Mouse (Mus musculus) ES-Bruce4 (cell line): ENCODE results near the gene Cdh10.

ENCODE experiments used
- CTCF ChIP-seq: IDR thresholded peaks from one replicate; pipeline ENCODE4 v1.8.1; 2011; ENCODE audit warnings: low read depth, low read length
- EP300 ChIP-seq: IDR thresholded peaks from 2 replicates; pipeline ENCODE4 v1.6.1; 2011; ENCODE audit warnings: low read depth, low read length; ENCODE audit not compliant: insufficient read depth
- POLR2A ChIP-seq: IDR thresholded peaks from one replicate; pipeline ENCODE4 v1.8.1; 2011; ENCODE audit warnings: low read length; ENCODE audit not compliant: insufficient read depth

DNA sequence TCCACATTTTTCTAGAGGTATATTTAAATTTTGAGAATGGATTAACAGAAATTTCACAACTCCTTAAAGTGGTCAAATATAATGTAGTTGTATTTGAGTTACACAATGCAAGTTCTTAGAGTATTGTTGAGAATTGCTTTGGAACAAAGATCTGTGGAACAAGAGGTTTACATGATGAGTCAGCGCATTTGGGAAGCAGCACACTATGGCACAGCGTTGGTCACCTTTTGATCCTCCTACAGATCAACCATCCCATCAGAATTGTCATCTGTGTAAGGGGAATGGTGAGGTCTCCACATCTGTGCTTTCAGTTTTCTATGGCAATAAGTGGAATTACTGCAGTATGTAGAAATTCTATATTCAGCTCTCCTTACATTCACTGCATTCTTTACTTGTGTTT, 108.2 kb downstream of the Cdh10 start:
- TF ChIP-seq CTCF (no peak), EP300 (no peak), POLR2A (no peak)
